Mouse (Mus musculus): ENCODE measurements around the gene Phf21a. TPM values are rescaled to one million over a fixed set of nuclear protein-coding genes. Genes with fewer than 3 reads are reported as not detected.

Gene Phf21a
- polyA plus RNA-seq, 1 experiment from 2014 or later, result 43.7 TPM

DNA sequence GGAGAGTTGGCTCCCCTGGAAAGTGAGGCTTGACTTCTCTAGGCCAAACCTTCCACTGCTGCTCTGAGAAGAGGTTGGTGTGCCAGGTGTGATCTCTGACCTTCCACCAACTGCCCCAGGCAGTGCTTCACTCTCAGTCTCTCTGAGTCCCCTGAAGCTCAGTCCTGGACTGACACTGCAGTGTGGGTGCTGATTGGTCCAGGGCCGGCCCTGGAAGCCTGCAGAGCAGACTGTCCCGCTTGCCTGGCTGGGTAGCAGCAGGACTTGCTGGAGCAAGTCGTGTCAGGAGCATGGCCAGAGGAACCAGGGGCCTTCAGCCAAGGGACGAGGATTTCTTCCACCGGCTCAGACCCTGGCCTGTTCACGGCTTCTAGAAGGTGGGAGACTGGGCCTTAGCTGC is 311.8 kb downstream of the Phf21a start:
- no peak overlapping the region for H3K4me3 ChIP-seq
- H3K4me2 ChIP-seq, result no peak overlapping the region
- H3K27ac ChIP-seq, result no peak overlapping the region
- no peak for ATAC-seq
- peaks cover 65% of the 10 kb centered on the region for H3K36me3 ChIP-seq (ENCODE audit: poor library complexity, severe bottlenecking)
- H3K4me1 ChIP-seq, result peaks cover 14% of the 10 kb centered on the region
- H3K9me3 ChIP-seq (replicated peaks), result no peaks in the 10 kb centered on the region
- no peak overlapping the region for H3K9ac ChIP-seq
- WGBS, result 92% methylated on average over 6 of the region's 6 CpGs
- H3K27me3 ChIP-seq, result no peaks in the 10 kb centered on the region

DNA sequence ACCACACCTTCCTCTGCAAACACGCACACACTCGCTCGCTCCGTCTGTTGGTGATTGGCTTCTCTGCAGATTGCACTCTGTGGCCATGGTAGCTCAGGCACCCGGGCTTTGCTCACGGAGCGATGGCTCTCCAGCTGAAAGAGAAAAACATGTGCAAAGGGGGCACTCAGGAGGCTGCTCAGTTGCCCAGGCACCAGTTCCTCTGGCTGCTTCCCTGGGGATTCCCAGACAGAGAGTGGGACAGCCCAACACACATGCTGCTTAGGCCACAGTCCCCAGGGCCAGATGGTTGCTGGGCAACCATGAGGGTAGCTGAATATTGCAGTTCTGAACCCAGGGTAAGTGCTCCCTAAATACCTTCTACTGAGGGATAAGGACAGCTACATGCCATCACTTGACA is 312.8 kb downstream of the Phf21a start:
- no peak for ATAC-seq
- 91% methylated on average over 7 of the region's 7 CpGs for WGBS
- H3K9ac ChIP-seq, result no peak overlapping the region
- H3K4me1 ChIP-seq, result peaks cover 6% of the 10 kb centered on the region
- no peaks in the 10 kb centered on the region for H3K27me3 ChIP-seq
- H3K9me3 ChIP-seq (replicated peaks), result no peaks in the 10 kb centered on the region
- H3K27ac ChIP-seq, result no peak overlapping the region
- H3K36me3 ChIP-seq (ENCODE audit: poor library complexity, severe bottlenecking), result peaks cover 74% of the 10 kb centered on the region
- H3K4me2 ChIP-seq, result no peak overlapping the region
- no peak overlapping the region for H3K4me3 ChIP-seq

DNA sequence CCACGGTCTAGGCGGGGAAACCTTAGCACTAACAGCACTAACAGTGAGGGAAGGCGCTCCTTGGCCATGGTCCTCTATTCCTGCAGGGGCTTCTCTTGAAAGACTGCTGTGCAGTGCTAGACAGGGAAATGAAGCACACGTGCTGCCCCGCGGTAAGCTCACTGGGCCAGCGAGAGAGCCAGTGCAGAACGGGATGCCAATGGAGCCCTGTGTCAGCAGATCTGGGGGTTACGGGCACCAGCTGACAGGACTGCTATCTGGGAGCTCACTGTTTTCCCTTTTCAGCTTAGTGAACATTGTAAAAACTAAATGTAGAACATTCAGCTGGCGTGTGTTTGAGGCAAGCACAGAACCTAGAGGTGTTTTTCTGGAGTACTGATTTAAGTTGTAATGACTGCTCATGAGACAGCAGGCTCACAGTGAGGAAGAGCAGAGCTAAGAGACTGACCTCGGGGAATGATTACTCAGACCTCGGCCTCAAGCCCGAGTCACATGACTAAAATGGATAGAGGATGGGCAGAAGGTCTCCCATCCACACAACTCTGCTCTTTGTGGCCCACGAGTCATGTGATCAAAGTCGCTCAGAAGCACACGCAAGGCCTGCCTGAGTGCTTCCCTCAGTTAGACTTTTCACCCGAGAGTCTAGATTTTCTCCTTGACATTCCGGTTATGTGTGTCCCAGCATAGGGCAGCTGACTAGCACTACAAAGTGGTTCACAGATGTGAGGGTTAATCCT is 315.6 kb downstream of the Phf21a start:
- ATAC-seq, result no peak
- Histone ChIP-seq H3K4me3 (no peak overlapping the region), H3K4me2 (no peak overlapping the region), H3K9ac (no peak overlapping the region), H3K27ac (no peak overlapping the region), H3K36me3 (ENCODE audit: poor library complexity, severe bottlenecking) (peaks cover 98% of the 10 kb centered on the region), H3K9me3 (replicated peaks) (no peaks in the 10 kb centered on the region), H3K27me3 (no peaks in the 10 kb centered on the region), H3K4me1 (no peaks in the 10 kb centered on the region)
- 93% methylated on average over 18 of the region's 18 CpGs for WGBS

DNA sequence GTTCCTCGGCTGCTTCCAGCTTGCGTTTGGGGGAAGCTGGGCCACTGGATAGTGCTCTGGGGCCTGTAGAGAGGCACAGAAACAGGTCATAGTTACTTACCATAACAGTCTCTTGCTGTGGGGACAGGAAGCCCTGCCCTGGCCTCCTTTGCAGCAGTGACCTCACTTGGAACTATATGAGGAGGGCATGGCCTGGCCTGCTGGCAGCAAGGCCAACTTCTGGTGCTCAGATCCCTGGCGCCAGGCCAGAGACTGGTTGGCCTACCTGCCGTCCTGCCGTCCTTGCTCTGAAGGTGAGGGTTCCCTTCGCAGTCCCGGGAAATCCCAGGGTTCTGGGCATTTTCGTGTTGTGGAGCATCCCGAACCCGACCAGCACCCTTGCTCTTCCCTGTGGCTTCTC is 318.8 kb downstream of the Phf21a start:
- Histone ChIP-seq H3K4me3 (no peak overlapping the region), H3K36me3 (ENCODE audit: poor library complexity, severe bottlenecking) (peaks cover 99% of the 10 kb centered on the region), H3K4me1 (no peaks in the 10 kb centered on the region), H3K4me2 (no peak overlapping the region), H3K9me3 (replicated peaks) (no peaks in the 10 kb centered on the region), H3K27ac (no peak overlapping the region), H3K27me3 (no peaks in the 10 kb centered on the region), H3K9ac (no peak overlapping the region)
- no peak for ATAC-seq
- WGBS, result 95% methylated on average over 10 of the region's 10 CpGs

MicroRNAs encoded within 50 kb of the gene (microRNA counts, 519-probe panel; counts per million panel counts)
- 4,424 counts per million, percentile 83 among the panel's probes with 10 or more counts for microRNA mmu-miR-1955

Small RNA genes within 50 kb of the gene (microRNA-seq; reads per million reads assigned to microRNA genes)
- gene Mir1955, result 43.5 reads per million, percentile 40 among the genes with 10 or more reads in this experiment
- gene Mir7000, result not detected

Other genes with a start within 250 kb of the Phf21a start
- 0.83 and 0.88 TPM in 2 replicates for gene Chrm4, start 165.9 kb upstream of the Phf21a start, polyA plus RNA-seq (2015; fragmentation: Nextera tagmentation; extraction: Ambion mirVana)
- 609 and 621 TPM in 2 replicates for gene Mdk, start 160.8 kb upstream of the Phf21a start, polyA plus RNA-seq (2015; fragmentation: Nextera tagmentation; extraction: Ambion mirVana)
- gene Gm9821, start 147.4 kb upstream of the Phf21a start, polyA plus RNA-seq (2015; fragmentation: Nextera tagmentation; extraction: Ambion mirVana), result 0.18 and 0.41 TPM in 2 replicates
- gene Dgkz, start 117.3 kb upstream of the Phf21a start, polyA plus RNA-seq (2015; fragmentation: Nextera tagmentation; extraction: Ambion mirVana), result 18.5 and 23.1 TPM in 2 replicates
- 0.52 and 0.71 TPM in 2 replicates for gene Creb3l1, start 68.6 kb upstream of the Phf21a start, polyA plus RNA-seq (2015; fragmentation: Nextera tagmentation; extraction: Ambion mirVana)